Mouse (Mus musculus): ENCODE data around the gene Tmcc3. TPM values are rescaled to one million over a fixed set of nuclear protein-coding genes. Genes with fewer than 3 reads are reported as not detected.
A peak's percentile ranks its signal among the peaks of the same experiment; 100 is the strongest.

Tmcc3 gene
- total RNA-seq, 2 experiments from 2014 or later = 16.3 to 21.6 TPM

DNA sequence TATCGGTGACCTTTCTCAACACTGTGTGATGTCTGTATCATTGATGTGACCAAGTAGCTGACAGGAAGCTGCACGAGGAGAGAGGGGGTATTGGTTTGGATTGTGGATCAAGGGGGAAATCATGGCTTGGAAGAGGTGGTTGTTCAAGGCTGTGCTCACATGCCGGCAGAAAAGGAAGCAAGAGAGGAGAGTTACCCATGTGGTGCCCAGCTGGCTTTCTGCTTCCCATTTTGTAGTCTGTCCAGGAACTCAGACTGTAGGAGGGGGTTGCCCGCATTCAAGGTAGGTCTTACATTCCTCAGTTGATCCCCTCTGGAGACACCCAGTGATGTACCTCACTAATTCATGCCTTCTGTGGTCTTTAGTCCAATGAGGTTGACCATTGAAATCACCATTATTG lies 42.3 kb downstream of the Tmcc3 start:
- intact Hi-C loops (cut with DNase I) = no loop called here
- H3K4me3 ChIP-seq = no peak overlapping the region

DNA sequence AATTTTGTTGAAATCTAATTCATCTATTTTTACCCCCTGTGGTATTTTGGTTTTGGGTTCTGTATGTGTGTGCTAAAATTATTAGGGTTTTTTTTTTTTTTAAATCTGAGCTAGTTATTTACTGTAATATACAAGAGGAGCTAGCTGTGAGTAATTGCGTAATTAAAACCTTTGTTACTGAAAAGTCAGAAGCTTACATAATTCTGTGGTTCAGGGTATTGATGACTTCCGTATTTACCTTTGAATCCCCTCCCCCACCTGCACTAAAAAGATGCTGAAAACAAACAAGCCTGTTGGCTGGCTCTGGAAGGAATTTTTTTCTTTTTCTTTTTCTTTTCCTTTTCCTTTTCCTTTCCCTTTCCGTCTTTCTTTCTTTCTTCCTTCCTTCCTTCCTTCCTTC lies 42.7 kb downstream of the Tmcc3 start:
- H3K27ac ChIP-seq = no peak overlapping the region
- no peak overlapping the region for H3K4me3 ChIP-seq
- intact Hi-C loops (cut with DNase I) = no loop called here
- no peak for DNase-seq
- TF ChIP-seq CTCF (IDR thresholded peaks at IDR 0.05) = no peak

More for the DNA sequence above, 42.3 kb downstream of the Tmcc3 start:
- no peak for DNase-seq
- no peak overlapping the region for H3K27ac ChIP-seq
- no peak for TF ChIP-seq CTCF (IDR thresholded peaks at IDR 0.05)

DNA sequence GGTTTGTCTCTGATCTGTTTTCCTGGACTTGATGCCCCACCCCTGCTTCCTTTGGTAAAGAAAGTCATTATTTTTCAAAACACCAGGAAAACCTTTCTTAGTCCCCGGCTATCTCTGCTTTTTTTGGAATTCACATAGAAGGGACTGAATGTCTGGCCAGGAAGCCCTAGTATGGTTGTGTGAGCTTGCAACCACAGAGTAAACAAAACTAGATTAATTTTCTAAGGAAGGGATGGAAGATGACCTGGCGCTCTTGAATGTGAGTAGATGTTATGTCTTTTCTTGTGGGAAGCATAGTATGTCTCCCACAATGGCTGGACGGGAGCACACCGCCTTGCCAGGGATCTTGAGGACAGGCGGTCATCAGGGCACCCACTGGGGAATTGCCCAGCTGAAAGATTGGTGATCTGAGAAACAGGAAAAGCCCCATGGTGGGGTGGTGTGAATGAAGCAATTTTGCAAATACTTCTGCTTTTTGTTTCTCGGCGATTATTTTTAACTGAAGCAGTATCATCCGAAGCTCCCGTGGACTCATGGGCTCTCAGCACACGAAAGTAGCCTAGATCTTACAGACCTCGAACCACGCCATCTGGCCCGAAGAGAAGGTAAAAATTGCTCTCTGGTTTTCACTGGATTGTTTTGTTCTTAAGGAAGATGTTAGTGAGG lies 44.9 kb downstream of the Tmcc3 start:
- Histone ChIP-seq H3K4me3 (peak overlapping the region; percentile 51), H3K27ac (peak overlapping the region; percentile 64)
- DNase-seq = no peak
- TF ChIP-seq CTCF (IDR thresholded peaks at IDR 0.05) = no peak
- intact Hi-C loops (cut with DNase I) = no loop called here

DNA sequence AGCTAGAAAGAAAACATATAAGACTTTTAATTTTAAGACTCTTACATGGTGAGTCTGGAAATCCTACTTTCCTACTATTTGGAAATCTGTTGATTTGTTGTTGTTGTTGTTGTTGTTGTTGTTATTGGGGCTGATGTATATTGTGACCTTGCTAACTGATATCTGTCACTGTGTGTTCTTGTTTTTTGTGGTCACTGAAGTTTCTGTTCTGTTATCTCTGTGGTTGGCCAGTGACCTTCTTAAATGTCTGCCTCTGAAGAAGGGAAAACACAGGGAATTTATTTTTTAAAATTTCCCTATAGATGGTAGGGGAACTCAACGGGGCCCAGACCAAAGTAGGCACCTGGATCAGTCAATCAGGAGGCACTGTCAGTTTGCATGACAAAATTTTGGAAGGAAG lies 48.9 kb downstream of the Tmcc3 start:
- Histone ChIP-seq H3K4me3 (no peak overlapping the region), H3K27ac (no peak overlapping the region)
- no peak for TF ChIP-seq CTCF (IDR thresholded peaks at IDR 0.05)
- intact Hi-C loops (cut with DNase I) = no loop called here
- no peak for DNase-seq

DNA sequence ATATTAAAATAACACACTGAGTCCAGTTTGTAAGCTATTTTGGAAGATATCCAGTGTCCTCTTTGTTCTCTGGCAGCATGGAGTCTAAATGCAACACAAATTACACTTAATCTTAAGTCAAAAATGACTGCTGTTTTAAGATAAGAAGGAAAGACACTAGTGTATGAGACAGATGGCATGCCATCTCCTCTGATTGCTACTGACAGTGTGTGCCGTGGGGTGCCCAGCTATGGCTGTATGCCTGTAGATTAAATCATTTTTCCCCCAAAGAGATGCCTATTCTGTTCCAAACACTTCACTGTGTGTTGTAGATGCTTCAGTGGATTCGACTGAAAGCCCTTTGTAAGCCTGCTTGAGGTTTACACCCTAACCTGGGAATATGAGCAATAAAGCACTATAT lies 59.5 kb downstream of the Tmcc3 start:
- intact Hi-C loops (cut with DNase I) = no loop called here
- Histone ChIP-seq H3K27ac (no peak overlapping the region), H3K4me3 (no peak overlapping the region)
- no peak for DNase-seq
- TF ChIP-seq CTCF (IDR thresholded peaks at IDR 0.05) = no peak

DNA sequence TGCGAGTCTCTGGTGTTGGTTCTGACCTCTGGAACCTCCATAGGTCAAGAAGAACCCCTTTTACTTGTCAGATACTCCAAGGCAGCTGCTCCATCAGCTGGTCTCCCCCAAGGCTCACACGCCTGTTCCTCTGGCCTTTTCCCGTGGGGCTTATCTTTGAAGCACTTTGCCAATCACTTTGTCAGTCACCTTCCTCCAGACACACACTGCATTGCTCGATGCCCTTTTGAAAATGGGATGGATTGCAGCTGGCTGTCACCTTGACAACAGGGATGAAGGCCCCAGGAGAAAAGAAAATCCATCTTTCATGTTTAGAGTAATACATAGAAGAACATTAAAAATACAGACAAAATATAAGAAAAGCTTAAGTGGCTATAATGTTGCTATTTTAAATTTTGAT lies 65.2 kb downstream of the Tmcc3 start:
- intact Hi-C loops (cut with DNase I) = no loop called here
- Histone ChIP-seq H3K4me3 (no peak overlapping the region), H3K27ac (no peak overlapping the region)
- no peak for DNase-seq
- no peak for TF ChIP-seq CTCF (IDR thresholded peaks at IDR 0.05)

DNA sequence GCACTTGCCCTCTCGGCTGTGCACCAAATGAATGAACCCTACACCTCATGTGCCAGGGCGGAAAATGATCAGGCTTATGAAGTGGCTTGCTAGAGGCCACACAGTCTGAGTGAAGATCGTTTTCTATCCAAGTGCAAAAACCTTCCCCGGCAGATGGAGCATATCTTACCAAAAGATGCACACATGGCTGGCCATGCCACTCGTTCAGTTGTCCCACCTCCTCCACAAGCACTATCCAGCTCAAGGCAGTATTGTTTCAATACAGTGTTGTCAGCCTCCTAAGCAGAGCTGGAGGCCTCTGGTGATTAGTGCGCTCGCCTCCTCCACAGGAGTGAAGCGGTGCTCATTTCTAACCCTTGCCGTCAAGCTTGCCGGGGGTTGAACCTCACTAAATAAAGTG lies 66.1 kb downstream of the Tmcc3 start:
- no peak for TF ChIP-seq CTCF (IDR thresholded peaks at IDR 0.05)
- Histone ChIP-seq H3K4me3 (peak overlapping the region; percentile 59), H3K27ac (peak overlapping the region; percentile 71)
- DNase-seq = no peak
- intact Hi-C loops (cut with DNase I) = no loop called here

DNA sequence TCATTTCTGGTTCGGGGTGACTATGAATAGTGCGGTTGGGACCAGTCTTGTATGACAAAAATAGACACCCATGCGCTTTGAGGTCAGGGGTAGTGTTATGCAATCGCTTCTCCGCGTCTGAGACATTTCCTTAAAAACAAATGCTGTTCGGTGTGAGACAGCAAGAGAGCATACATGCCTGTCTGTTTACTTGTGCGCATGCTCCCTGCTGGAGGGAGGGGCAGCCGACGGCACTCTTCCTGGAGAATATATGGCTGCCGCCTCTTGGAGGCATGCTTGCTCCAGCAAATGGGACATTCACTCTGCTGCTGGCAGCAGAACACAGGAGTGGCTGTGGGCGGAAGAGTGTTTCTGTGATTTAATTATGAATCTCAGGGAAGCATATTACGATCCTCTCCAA lies 66.6 kb downstream of the Tmcc3 start:
- H3K27ac ChIP-seq = peak overlapping the region; percentile 71
- DNase-seq = peak; percentile 79
- peak; percentile 40 for TF ChIP-seq CTCF (IDR thresholded peaks at IDR 0.05)
- intact Hi-C loops (cut with DNase I) = no loop called here
- peak overlapping the region; percentile 59 for H3K4me3 ChIP-seq

DNA sequence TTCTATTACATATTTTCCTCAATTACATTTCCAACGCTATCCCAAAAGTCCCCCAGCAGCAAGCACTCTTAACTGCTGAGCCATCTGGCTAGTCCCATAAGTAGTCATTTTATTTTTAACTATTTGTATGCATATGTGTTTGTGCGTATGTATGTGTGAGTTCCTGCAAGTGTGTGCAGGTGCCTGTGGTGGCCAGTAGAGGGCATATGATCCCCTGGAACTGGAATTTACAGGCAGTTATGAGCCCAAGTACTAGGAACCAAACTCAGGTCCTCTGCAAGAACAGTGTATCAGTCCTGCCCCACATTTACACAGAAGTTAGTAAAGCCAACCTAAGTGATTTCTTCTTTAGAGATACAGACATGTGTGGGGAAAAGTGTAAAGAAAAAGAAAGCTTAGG lies 68.3 kb downstream of the Tmcc3 start:
- intact Hi-C loops (cut with DNase I) = no loop called here
- DNase-seq = no peak
- Histone ChIP-seq H3K27ac (no peak overlapping the region), H3K4me3 (no peak overlapping the region)
- peak; percentile 13; the same call in 1 of the 2 replicates for TF ChIP-seq CTCF (IDR thresholded peaks at IDR 0.05)

DNA sequence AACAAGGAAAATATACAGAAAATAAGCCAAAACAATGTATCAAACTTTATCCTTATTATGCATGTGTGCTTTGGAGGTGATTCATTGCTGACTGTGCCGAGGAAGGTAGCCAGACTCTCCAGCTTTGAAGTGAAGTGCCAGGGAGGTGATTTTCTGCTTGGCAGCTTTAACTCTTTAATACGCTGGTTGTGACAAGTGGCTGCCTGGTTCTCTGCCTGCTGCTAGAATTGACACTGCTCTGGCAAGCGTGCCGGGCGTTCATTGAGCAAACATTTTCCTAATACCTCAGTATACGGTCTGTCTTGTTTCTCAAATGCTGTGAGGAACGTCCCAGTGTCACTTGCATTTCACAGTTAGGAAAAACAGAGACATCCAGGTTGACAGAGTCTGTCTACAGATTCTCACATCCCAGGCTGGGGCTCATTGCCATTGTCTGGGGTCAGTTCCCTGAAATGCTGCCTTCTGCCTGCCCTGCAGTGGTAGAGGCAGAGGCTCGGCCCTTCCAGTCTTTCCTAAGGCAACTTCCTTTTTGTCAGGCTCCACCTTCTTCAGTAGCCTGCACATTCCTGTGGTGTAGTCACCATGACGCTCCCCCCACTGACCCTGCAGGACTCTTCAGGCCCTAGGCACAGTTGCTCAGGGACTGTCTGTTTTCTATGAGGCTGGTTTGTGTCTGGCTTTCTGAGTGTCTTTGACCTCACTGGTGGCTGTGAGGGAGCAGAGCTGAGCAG lies 69.1 kb downstream of the Tmcc3 start:
- Histone ChIP-seq H3K4me3 (no peak overlapping the region), H3K27ac (no peak overlapping the region)
- intact Hi-C loops (cut with DNase I) = no loop called here
- TF ChIP-seq CTCF (IDR thresholded peaks at IDR 0.05) = no peak
- DNase-seq = no peak

DNA sequence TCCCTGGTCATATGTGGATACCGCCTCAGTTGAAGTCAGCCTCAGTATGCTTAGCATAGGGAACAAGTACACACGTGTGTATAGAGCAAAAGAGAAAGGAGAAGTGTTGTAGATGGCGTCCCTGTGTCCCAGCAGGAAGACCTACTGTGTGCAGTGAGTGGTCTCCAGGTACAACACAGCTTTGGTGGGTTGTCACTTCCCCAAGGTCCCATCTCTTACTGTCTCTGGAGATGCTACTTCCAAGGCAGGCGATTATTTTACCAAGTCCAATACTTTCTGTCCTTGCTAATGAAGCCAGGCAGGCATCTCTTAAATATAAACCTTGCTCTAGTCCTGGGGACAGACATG lies 69.6 kb downstream of the Tmcc3 start:
- no peak for DNase-seq
- TF ChIP-seq CTCF (IDR thresholded peaks at IDR 0.05) = no peak
- H3K4me3 ChIP-seq = no peak overlapping the region
- intact Hi-C loops (cut with DNase I) = no loop called here
- H3K27ac ChIP-seq = no peak overlapping the region

DNA sequence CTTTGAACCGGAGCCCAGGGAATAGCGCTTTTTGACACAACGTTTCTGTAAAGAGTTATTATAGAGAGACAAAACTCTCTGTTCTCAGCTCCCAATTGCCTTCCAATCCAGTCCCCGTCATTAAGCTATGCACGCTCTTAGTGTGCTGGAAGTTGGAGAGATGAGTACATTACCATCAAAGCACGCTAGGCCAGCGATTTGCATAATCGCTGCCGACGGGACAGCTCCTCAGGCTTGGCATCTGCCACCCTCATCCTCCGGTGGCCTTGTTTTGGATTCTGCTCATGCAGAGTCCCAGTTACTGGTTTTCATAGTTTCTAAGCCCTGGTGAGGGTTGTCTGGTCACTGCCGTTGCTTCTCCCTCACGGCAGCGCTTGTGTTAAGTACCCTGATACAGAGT lies 70.9 kb downstream of the Tmcc3 start:
- no peak for TF ChIP-seq CTCF (IDR thresholded peaks at IDR 0.05)
- no peak overlapping the region for H3K27ac ChIP-seq
- no peak overlapping the region for H3K4me3 ChIP-seq
- DNase-seq = no peak
- intact Hi-C loops (cut with DNase I) = no loop called here

DNA sequence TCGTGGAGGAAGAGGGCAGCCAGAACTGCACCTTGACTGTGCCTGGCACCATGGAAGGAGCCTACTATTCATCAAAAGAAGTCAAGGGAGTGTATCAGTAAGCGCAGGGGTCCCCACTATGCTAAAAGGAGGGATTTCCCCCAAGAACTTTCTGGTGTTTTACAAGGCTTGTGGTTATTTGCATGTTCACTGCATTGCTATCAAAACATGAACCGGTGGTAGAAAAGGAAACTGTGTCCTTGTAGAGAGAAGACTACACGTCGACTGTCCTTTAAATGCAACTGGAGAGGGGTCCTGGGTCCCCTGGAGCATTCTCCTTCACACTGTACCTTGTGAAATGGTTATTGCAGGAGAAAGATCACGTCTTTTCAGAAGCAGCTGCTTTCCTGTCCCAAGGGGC lies 71.8 kb downstream of the Tmcc3 start:
- Histone ChIP-seq H3K27ac (no peak overlapping the region), H3K4me3 (no peak overlapping the region)
- intact Hi-C loops (cut with DNase I) = no loop called here
- no peak for TF ChIP-seq CTCF (IDR thresholded peaks at IDR 0.05)
- no peak for DNase-seq

DNA sequence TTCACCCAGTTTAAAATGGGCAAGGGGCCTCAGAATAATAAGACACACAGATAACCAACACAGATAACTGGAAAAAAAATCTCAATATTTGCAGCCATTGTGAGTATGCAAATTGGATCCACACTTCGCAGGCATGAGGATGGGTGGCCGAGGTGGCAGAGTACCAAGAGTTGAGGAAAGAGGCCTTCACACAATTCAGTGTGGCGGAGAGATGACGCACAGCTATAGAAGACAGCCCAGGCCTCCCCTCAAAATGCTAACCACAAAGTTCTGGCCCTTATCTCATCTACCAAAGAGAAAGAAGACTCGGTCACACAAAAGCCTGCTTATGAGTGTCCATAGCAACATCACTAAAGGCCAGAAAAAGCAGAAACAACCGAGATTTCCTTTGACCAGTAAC lies 77.5 kb downstream of the Tmcc3 start:
- DNase-seq = no peak
- intact Hi-C loops (cut with DNase I) = no loop called here
- TF ChIP-seq CTCF (IDR thresholded peaks at IDR 0.05) = no peak

More for the DNA sequence above, 77.5 kb downstream of the Tmcc3 start:
- H3K27ac ChIP-seq = no peak overlapping the region
- H3K4me3 ChIP-seq = no peak overlapping the region
